Mouse (Mus musculus) mature B cell (primary cell): ENCODE results near the gene Cdt1.
"Not testable (repeated sequence)": the region's sequence is repeated elsewhere in the genome, so short reads cannot be mapped to it uniquely, and the experiment has no call there.

Experiments used
- in situ Hi-C: fragments of 300-500 bp; cut with MboI; formaldehyde crosslinking; loops from 2 replicates; pipeline ENCODE4 v1.14.3; 2019

The Cdt1 gene

DNA sequence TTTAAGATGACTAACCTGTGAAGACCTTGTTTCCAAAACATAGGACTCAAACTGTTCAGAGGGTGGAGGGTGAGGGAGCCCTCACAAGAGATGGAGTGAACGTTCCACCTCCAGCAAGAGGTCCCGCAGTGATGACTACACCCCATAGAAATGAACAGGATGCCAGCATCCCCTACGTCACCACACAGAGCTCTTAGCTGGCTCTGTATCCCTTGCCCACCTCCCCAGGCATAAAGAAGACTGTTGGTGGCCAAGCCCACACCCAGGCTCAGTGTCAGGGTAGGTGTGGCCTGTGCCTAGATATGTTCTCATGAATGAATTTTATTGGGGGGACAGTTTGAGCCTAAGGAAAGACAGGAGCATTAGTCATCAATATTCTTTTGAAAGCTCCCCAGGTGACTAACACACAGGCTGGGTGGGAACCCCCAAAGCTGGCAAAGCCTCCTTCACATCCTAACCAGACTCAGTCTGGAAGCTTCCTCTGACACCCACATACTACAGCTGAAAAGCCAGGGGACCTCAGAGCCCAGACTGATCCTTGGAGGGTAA, 18.9 kb upstream of the Cdt1 start:
- in situ Hi-C loops: loop anchor here (5.0 kb wide), 1 partner anchor 47 kb away; no protein-coding TSS in a partner anchor

GRCm38 (mm10) chr8:122550234-122550994, 17.4 kb upstream of the Cdt1 start:
- in situ Hi-C loops: no loop called here

DNA sequence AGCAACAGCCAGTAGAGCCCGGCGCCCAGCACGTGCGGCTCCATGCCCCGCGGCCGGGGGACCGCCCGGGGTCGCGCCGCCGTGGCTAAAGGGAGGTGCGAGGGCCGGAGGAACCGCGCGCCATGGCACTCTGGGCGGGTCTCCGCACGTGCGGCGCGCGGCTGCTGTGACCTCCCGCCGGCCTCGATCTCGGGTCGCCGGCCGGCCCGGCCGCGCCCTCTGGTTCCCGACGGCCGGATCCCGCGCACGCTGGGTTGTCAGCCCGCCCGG, 16.9 kb upstream of the Cdt1 start:
- in situ Hi-C loops: no loop called here

- in situ Hi-C loops: no loop called here
Observed at GRCm38 (mm10) chr8:122551265-122552051, 16.4 kb upstream of the Cdt1 start, which contains the start of gene Piezo1. Gene Piezo1, minus strand, starts transcription at chr8:122551329.

DNA sequence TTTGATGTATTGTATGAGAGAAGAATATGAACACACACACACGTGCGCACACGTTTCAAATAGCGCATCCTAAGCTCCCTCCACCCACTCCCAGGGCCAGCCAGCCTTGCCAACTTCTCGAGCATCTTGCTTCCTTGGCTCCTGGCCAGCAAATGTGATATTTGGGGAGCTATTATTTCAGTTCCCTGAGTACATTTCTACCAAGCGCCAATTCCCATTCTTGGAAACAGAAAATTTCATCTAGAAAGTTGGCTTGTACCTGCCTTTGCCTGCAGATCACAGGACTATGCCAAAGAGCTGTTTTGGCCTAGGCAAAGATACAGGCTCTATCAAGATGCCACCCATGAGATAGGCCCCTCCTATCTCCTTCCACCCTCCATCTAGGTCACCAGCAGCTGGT, 13.0 kb upstream of the Cdt1 start:
- in situ Hi-C loops: no loop called here

- in situ Hi-C loops: no loop called here
Observed at GRCm38 (mm10) chr8:122556030-122557009, 11.5 kb upstream of the Cdt1 start.

GRCm38 (mm10) chr8:122557248-122558038, 10.4 kb upstream of the Cdt1 start:
- in situ Hi-C loops: no loop called here

DNA sequence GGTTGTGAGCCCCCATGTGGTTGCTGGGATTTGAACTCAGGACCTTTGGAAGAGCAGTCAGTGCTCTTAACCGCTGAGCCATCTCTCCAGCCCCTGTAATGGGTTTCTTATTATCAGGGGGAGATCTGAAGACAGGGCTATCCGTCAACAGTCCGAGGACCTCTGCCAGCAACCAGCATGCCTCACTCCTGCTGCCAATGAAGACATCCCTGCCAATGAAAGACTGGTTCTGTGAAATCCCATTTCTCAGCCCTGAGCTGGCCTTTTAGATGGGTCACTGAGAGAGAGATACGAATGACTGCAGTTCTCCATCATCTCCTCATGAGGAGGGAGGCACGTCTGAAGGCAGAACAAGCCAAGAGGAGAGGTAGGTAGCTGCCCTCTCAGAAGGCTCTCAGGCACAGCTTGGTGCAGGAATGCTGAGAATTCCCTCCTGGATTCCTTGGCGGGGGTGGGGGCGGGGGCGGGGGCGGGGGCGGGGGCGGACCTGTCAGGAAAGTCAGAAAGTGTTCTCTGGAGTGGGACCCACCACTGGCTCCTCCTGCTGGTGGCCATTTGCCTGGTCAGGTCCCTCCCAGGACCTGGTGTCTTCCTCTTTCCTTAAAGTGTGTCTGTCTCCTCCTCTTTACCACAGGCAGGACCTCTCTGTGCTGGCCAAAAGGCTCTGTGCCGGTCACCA, 9.0 kb upstream of the Cdt1 start:
- in situ Hi-C loops: no loop called here

DNA sequence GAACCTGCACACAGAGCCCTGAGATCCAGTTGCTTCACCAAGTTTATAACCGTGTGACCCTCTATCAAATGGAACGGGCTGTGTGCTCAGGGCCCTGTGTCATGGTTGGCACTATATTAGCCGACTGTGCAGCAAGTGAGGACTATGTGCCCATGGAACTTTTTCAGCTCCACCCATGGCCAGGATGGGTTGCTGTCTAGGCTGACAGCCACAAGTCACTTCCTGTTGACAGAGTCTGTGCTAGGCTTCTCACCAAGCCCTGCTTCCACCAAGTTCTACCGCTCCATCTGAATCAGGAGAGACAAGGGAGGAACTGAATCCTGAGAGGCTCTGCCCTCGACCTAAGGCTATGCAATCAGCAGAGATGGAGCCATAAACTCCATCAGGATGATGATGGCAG, 6.6 kb upstream of the Cdt1 start:
- in situ Hi-C loops: no loop called here

DNA sequence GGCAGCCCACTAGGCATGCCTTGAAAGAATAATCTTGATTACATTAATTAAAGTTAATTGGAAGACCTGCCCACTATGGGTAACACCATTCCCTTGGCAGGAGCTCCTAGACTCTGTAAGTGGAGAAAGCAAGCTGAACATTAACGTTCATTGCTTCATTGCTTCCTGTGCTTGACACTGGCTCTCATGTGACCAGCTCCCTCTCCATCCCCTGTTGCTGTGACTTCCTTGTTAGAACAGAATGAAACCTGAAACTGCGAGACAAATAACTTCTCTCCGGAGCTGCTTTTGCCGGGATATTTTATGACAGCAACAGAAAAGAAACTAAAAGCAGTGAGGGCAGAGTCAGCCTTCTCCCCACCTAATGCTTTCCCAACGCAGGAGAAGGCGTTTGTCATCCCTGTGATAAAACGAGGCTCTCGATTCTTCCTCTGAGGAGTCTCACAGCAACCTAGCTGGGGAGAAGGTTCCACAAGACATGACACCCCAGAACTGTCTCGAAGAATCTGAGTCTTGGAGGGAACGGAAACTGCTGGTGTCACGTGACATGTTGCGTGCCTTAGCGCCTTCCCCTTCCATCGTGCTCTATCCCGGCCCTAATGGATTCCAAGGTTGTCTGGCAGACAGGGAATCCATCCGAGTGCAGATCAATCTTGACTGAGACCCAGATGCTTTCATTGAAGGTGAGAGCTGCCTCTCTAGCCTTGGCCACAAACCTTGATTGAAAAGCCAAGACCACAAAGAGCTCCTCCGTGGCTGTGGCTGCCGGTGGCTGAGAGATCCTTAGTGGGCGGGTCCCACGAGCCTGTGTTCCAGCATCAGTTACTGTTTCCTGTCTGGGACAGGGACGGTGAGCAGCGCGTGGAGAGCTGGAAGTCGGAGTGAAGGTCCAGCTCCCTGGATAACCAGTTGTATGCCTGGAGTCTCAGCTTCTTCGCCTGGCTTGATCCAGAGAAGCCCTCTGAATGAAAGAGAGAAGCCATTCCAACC, 3.2 kb upstream of the Cdt1 start:
- in situ Hi-C loops: no loop called here

- in situ Hi-C loops: no loop called here
Observed at GRCm38 (mm10) chr8:122566766-122567165, 1.0 kb upstream of the Cdt1 start.

- in situ Hi-C loops: no loop called here
Observed at GRCm38 (mm10) chr8:122568109-122568504, 292 bp downstream of the Cdt1 start.

DNA sequence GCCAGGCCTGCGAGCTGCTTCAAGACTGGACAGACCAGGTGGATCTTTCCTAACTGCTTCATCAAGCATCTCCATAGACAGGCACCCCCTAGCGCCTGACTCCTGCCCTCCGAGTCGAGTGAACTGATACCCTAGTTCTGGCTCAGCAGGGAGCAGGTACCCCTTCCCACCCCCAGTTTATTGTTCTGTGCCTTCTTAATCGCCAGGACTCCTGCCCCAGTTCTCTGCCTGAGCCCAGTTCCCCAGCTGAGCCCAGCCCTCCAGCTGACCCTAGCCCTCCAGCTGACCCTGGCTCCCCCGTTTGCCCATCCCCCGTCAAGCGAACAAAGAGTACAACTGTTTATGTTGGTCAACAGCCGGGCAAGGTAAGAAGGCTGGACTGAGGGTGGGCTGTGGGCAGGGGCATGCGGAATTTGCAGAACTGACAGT, 1.1 kb downstream of the Cdt1 start:
- in situ Hi-C loops: no loop called here

GRCm38 (mm10) chr8:122569329-122569728, 1.5 kb downstream of the Cdt1 start:
- in situ Hi-C loops: no loop called here

DNA sequence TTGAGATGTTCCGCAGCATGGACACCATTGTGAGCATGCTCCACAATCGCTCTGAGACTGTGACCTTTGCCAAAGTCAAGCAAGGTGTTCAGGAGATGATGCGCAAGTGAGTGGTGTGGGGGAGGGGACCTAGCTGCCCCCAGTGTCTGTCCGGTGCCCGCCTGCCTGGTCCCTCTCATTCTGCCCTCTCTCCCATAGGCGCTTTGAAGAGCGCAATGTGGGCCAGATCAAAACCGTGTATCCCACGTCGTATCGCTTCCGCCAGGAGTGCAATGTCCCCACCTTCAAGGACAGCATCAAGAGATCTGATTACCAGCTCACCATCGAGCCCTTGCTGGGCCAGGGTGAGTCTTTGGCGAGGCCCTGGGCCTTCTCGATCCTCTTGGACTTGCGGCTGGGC, 2.2 kb downstream of the Cdt1 start:
- in situ Hi-C loops: no loop called here

DNA sequence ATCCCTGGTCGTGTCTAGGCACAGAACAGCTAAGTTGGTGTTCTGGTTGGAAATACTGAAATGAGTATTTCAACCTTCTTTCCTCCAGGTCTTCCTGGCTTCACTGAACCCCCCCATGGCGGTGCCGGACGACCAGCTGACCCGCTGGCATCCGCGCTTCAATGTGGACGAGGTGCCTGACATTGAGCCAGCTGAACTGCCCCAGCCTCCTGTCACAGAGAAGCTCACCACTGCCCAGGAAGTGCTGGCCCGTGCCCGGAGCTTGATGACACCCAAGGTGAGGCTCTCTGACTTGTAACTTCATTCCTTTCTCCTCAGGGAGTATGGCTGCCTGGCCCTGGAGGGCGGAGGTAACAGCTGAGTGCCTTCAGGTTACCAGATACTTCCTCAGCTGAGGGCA, 3.3 kb downstream of the Cdt1 start:
- in situ Hi-C loops: no loop called here

DNA sequence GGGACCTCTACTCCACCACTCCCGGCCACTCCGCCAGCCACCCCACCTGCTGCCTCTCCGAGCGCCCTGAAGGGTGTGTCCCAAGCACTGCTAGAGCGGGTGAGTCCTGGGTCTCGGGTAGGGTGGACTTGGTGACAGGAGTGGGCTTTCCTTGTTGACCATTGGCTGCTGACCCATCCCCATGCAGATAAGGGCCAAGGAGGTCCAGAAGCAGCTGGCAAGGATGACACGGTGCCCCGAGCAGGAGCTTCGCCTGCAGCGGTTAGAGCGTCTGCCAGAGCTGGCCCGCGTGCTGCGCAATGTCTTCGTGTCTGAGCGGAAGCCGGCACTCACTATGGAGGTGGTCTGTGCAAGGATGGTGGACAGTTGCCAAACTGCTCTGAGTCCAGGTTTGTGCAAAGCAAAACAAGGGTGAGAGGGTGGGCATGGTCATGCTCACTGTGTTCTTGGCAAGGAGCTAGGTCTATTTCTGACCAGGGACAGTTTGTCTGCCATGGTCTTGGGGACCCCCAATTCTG, 4.0 kb downstream of the Cdt1 start:
- in situ Hi-C loops: no loop called here

GRCm38 (mm10) chr8:122572751-122573150, 4.9 kb downstream of the Cdt1 start:
- in situ Hi-C loops: no loop called here

- in situ Hi-C loops: not testable (repeated sequence)
Observed at GRCm38 (mm10) chr8:122573176-122573575, 5.4 kb downstream of the Cdt1 start.
